Mouse (Mus musculus): ENCODE measurements around the gene Akap7. TPM values are rescaled to one million over a fixed set of nuclear protein-coding genes. Genes with fewer than 3 reads are reported as not detected.

The Akap7 gene
- 16.1 and 20.7 TPM in 2 replicates for polyA plus RNA-seq (2016; fragmentation: Nextera tagmentation; extraction: Ambion mirVana)

- H3K9me3 ChIP-seq = no peaks in the 10 kb centered on the region
- WGBS = 93% methylated on average over 9 of the region's 9 CpGs
- H3K27me3 ChIP-seq = no peaks in the 10 kb centered on the region
- H3K4me1 ChIP-seq = peaks cover 9% of the 10 kb centered on the region
- H3K4me2 ChIP-seq = no peak within 1 kb of the TSS
- no peak within 1 kb of the TSS for H3K9ac ChIP-seq
- H3K4me3 ChIP-seq (replicated peaks) = no peak within 1 kb of the TSS
- no peaks in the 10 kb centered on the region for H3K36me3 ChIP-seq (replicated peaks)
- no peak within 1 kb of the TSS for H3K27ac ChIP-seq
- no peak for ATAC-seq (ENCODE audit: low FRiP score)
Observed at GRCm38 (mm10) chr10:25307770-25308169, at the start of gene Akap7. Gene Akap7 (minus strand): TSS chr10:25307870.

GRCm38 (mm10) chr10:25354390-25354789 is 46.7 kb upstream of the Akap7 start:
- 0 out of 2 replicates have a peak, but pooled peaks cover 3% of the 10 kb centered on the region for H3K4me1 ChIP-seq
- no peaks in the 10 kb centered on the region for H3K27me3 ChIP-seq
- H3K27ac ChIP-seq = no peak overlapping the region
- no peak overlapping the region for H3K4me3 ChIP-seq (replicated peaks)
- no peak overlapping the region for H3K9ac ChIP-seq
- ATAC-seq (ENCODE audit: low FRiP score) = no peak
- H3K36me3 ChIP-seq (replicated peaks) = no peaks in the 10 kb centered on the region
- whole genome bisulfite sequencing = 93% methylated on average over 7 of the region's 7 CpGs
- H3K4me2 ChIP-seq = no peak overlapping the region
- H3K9me3 ChIP-seq = no peaks in the 10 kb centered on the region

DNA sequence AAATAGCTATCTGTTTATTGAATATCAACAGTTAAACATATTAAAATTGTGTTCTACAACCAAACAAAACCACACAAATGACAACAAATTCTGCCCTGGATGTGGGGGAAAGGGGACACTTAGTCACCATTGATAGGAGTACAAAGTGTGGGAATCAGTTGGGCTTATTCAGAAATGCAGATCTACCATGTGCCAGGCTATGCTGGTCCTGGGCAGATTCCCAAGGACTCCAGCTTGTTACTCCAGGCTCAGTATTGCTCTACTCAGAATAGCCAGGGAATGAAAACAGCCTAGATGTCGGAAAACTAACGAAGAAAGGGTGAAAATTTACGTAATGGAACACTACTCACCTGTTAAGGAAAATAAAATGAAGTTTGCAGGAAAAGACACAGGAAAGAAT is 46.3 kb upstream of the Akap7 start:
- H3K4me2 ChIP-seq = no peak overlapping the region
- no peak overlapping the region for H3K27ac ChIP-seq
- H3K36me3 ChIP-seq (replicated peaks) = no peaks in the 10 kb centered on the region
- no peak for ATAC-seq (ENCODE audit: low FRiP score)
- H3K4me3 ChIP-seq (replicated peaks) = no peak overlapping the region
- H3K9ac ChIP-seq = no peak overlapping the region
- 92% methylated on average over 3 of the region's 3 CpGs for WGBS
- no peaks in the 10 kb centered on the region for H3K4me1 ChIP-seq
- no peaks in the 10 kb centered on the region for H3K27me3 ChIP-seq
- no peaks in the 10 kb centered on the region for H3K9me3 ChIP-seq

- no peak overlapping the region for H3K4me2 ChIP-seq
- H3K4me1 ChIP-seq = no peaks in the 10 kb centered on the region
- no peak for ATAC-seq (ENCODE audit: low FRiP score)
- no peak overlapping the region for H3K9ac ChIP-seq
- no peaks in the 10 kb centered on the region for H3K9me3 ChIP-seq
- H3K27ac ChIP-seq = no peak overlapping the region
- H3K4me3 ChIP-seq (replicated peaks) = no peak overlapping the region
- no peaks in the 10 kb centered on the region for H3K36me3 ChIP-seq (replicated peaks)
- no peaks in the 10 kb centered on the region for H3K27me3 ChIP-seq
Observed at GRCm38 (mm10) chr10:25342801-25343200, 35.1 kb upstream of the Akap7 start.

DNA sequence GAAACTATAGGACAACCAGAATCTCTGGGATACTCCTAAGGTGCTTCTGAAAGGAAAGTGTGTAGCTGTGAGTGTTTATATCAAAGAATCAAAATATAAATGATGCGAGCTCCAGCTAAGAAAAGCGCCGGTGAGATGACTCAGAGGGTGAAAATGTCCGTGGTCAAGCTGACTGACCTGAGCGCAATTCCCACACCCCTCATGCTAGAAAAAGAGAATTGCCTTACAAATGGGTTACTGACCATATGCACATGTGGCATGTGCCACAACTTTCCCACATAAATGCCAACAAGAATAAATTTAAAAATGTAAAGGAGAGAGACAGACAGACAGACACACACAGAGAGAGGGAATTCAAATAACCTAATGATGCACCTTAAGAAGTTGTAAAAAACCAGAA is 33.0 kb upstream of the Akap7 start:
- no peaks in the 10 kb centered on the region for H3K27me3 ChIP-seq
- no peaks in the 10 kb centered on the region for H3K36me3 ChIP-seq (replicated peaks)
- H3K4me2 ChIP-seq = no peak overlapping the region
- no peak overlapping the region for H3K9ac ChIP-seq
- H3K4me3 ChIP-seq (replicated peaks) = no peak overlapping the region
- no peaks in the 10 kb centered on the region for H3K9me3 ChIP-seq
- ATAC-seq (ENCODE audit: low FRiP score) = no peak
- H3K4me1 ChIP-seq = no peaks in the 10 kb centered on the region
- WGBS = 93% methylated on average over 5 of the region's 5 CpGs
- no peak overlapping the region for H3K27ac ChIP-seq

- Histone ChIP-seq H3K27ac (no peak overlapping the region), H3K4me3 (replicated peaks) (no peak overlapping the region), H3K4me2 (no peak overlapping the region), H3K9ac (no peak overlapping the region), H3K9me3 (no peaks in the 10 kb centered on the region), H3K27me3 (no peaks in the 10 kb centered on the region), H3K4me1 (no peaks in the 10 kb centered on the region), H3K36me3 (replicated peaks) (no peaks in the 10 kb centered on the region)
- WGBS = 85% methylated on average over 4 of the region's 4 CpGs
- ATAC-seq (ENCODE audit: low FRiP score) = no peak
Observed at GRCm38 (mm10) chr10:25333390-25334079, 25.9 kb upstream of the Akap7 start.

DNA sequence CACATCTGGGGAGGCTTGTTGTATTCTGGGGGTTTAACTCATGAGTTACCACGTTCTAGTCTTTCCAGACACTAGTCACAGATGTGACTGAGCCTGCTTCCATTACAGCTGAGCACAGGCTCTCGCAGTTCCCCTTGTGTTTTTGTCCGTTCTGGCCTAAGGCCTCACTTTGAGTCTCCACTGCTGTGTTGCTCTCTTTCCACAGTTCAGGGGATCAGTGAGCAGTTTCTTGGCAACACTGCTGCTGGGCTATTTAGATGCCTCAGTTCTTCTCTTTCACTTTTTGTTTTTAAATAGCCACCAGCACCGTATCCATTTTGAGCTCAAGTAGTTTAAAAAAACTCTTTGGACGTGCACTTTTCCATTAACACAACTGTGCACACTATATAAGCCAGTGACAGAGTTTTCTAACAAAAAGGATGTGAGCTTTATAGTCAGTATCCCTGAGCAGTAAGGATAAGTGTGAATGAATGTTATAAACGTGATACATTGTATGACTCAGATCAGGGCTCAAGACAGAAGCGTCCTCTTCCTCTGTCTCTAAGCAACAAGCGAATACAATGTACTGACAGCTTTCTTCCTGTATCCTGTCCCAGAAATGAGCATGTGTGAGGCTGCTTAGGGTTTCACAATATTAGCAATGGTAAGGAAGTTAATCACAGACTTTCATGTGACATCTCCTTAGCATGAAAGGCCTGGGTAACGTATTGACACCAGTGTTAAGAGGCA is 23.8 kb upstream of the Akap7 start:
- WGBS = 71% methylated on average over 9 of the region's 9 CpGs
- no peak overlapping the region for H3K27ac ChIP-seq
- no peak overlapping the region for H3K9ac ChIP-seq
- H3K27me3 ChIP-seq = no peaks in the 10 kb centered on the region
- H3K36me3 ChIP-seq (replicated peaks) = no peaks in the 10 kb centered on the region
- H3K4me3 ChIP-seq (replicated peaks) = no peak overlapping the region
- H3K4me1 ChIP-seq = no peaks in the 10 kb centered on the region
- ATAC-seq (ENCODE audit: low FRiP score) = no peak
- H3K9me3 ChIP-seq = no peaks in the 10 kb centered on the region
- H3K4me2 ChIP-seq = no peak overlapping the region

DNA sequence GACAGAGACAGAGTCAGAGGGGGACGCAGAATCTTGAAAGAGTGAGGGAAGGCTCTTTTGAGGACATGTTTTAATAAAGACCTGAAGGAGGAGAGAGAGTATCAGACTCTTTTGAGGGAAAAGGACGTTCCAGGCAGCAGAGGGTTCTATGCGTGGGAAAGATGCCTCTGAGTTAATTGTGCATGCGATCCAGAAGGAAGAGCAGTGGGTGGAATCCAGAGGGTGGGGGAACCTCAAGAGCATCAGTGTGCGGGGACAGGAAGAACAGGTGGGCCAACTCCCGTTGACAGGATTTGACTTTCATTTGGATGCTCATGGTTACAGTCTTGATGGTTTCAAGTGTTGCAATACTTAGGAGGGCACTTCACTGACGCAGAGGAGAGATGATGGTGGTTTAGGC is 22.4 kb upstream of the Akap7 start:
- Histone ChIP-seq H3K27me3 (no peaks in the 10 kb centered on the region), H3K9ac (no peak overlapping the region), H3K36me3 (replicated peaks) (no peaks in the 10 kb centered on the region), H3K4me1 (no peaks in the 10 kb centered on the region), H3K4me3 (replicated peaks) (no peak overlapping the region), H3K9me3 (no peaks in the 10 kb centered on the region), H3K4me2 (no peak overlapping the region), H3K27ac (no peak overlapping the region)
- 89% methylated on average over 7 of the region's 7 CpGs for WGBS
- ATAC-seq (ENCODE audit: low FRiP score) = no peak

DNA sequence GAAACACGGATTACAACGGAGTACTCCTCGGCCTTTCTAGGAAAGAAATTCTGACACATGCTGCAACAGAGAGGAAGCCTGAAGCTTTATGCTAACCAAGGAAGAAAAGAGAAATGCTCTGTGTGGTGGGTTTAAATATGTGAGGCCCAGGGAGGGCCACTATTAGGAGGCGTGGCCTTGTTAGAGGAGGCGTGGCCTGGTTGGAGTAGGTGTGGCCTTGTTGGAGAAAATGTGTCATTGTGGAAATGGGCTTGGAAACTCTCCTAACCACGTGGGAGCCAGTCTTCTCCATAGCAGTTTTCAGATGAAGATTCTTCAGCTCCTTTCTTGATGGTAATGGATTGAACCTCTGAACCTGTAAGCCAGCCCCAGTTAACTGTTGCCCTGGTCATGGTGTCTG is 19.8 kb upstream of the Akap7 start:
- Histone ChIP-seq H3K4me3 (replicated peaks) (no peak overlapping the region), H3K36me3 (replicated peaks) (no peaks in the 10 kb centered on the region), H3K27ac (no peak overlapping the region), H3K4me1 (no peaks in the 10 kb centered on the region), H3K9ac (no peak overlapping the region), H3K27me3 (no peaks in the 10 kb centered on the region), H3K9me3 (no peaks in the 10 kb centered on the region), H3K4me2 (no peak overlapping the region)
- 83% methylated on average over 6 of the region's 6 CpGs for WGBS
- no peak for ATAC-seq (ENCODE audit: low FRiP score)

DNA sequence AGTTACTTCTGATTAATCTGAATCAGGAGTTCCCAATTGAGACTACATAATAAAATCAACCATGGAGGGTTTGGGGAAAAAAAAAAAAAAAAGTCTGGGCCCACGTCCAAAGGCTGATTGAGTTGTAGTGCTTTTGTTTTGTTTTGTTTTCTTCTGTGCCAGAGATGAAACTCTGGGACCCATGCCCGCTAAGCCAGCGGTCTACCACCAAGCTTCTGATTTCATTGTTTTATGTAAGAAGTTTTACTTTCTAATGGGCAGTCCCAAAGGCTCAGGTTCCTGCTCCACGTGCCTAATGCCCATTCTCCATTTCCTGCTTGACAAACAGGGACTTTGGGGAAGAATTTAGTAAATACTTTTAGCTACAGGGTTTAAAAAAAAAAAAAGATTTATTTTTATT is 18.0 kb upstream of the Akap7 start:
- Histone ChIP-seq H3K4me3 (replicated peaks) (no peak overlapping the region), H3K4me2 (no peak overlapping the region), H3K36me3 (replicated peaks) (no peaks in the 10 kb centered on the region), H3K9ac (no peak overlapping the region), H3K27me3 (no peaks in the 10 kb centered on the region), H3K4me1 (no peaks in the 10 kb centered on the region), H3K9me3 (no peaks in the 10 kb centered on the region), H3K27ac (no peak overlapping the region)
- ATAC-seq (ENCODE audit: low FRiP score) = no peak
- 54% methylated on average over 4 of the region's 4 CpGs for WGBS

DNA sequence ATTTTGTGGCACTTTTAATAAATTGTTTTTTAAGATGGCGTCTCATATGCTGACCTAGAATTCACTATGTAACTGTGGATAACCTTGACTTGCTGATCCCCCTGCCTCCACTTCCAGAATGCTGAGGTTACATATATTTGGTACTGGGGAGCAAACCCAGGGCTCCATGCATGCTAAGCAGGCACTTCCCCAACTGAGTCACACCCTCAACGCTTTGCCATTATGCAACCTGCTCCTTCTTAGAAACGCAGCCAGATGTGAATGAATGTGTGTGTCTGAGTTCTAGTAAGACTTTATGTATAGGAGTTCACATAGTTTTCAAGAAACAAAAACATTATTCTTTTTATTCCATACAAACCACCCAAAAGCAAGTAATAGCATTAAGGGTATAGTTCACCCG is 13.5 kb upstream of the Akap7 start:
- Histone ChIP-seq H3K4me1 (no peaks in the 10 kb centered on the region), H3K4me3 (replicated peaks) (no peak overlapping the region), H3K27me3 (no peaks in the 10 kb centered on the region), H3K27ac (no peak overlapping the region), H3K9ac (no peak overlapping the region), H3K4me2 (no peak overlapping the region), H3K9me3 (no peaks in the 10 kb centered on the region), H3K36me3 (replicated peaks) (no peaks in the 10 kb centered on the region)
- ATAC-seq (ENCODE audit: low FRiP score) = no peak
- 90% methylated on average over 4 of the region's 4 CpGs for WGBS

GRCm38 (mm10) chr10:25319531-25319930 is 11.9 kb upstream of the Akap7 start:
- Histone ChIP-seq H3K36me3 (replicated peaks) (no peaks in the 10 kb centered on the region), H3K4me3 (replicated peaks) (no peak overlapping the region), H3K9ac (no peak overlapping the region), H3K27me3 (no peaks in the 10 kb centered on the region), H3K4me1 (no peaks in the 10 kb centered on the region), H3K9me3 (no peaks in the 10 kb centered on the region), H3K27ac (no peak overlapping the region), H3K4me2 (no peak overlapping the region)
- ATAC-seq (ENCODE audit: low FRiP score) = no peak

- Histone ChIP-seq H3K27me3 (no peaks in the 10 kb centered on the region), H3K27ac (no peak overlapping the region), H3K9me3 (no peaks in the 10 kb centered on the region), H3K4me1 (no peaks in the 10 kb centered on the region), H3K4me3 (replicated peaks) (no peak overlapping the region), H3K4me2 (no peak overlapping the region), H3K36me3 (replicated peaks) (no peaks in the 10 kb centered on the region), H3K9ac (no peak overlapping the region)
- 84% methylated on average over 5 of the region's 5 CpGs for WGBS
- ATAC-seq (ENCODE audit: low FRiP score) = no peak
Observed at GRCm38 (mm10) chr10:25318405-25318804, 10.7 kb upstream of the Akap7 start.

Measured in forebrain, embryonic 12.5 days (tissue).